Mouse (Mus musculus) left cerebral cortex, postnatal 10 days (tissue): ENCODE results near the gene Reps2. TPM values are rescaled to one million over a fixed set of nuclear protein-coding genes. Genes with fewer than 3 reads are reported as not detected.

Source experiments
- DNase-seq, 2 experiments: peaks; one replicate each; pipeline ENCODE4 v3.0.0; 2021 to 2022; ENCODE audit warnings: low spot score in 2 of 2, mixed read lengths in 1 of 2; ENCODE audit errors: extremely low spot score in 1 of 2
- intact Hi-C: fragments of 180-260 bp; cut with DNase I; formaldehyde crosslinking; loops from one replicate; pipeline ENCODE4 v1.15.1; 2025
- total RNA-seq, 2 experiments: library from RNA; stranded (reverse); gene quantifications; 2 replicates each; pipeline ENCODE4 v1.2.3; 2021

Gene Reps2
- total RNA-seq, 2 experiments from 2014 or later: 84.1 to 89.3 TPM

DNA sequence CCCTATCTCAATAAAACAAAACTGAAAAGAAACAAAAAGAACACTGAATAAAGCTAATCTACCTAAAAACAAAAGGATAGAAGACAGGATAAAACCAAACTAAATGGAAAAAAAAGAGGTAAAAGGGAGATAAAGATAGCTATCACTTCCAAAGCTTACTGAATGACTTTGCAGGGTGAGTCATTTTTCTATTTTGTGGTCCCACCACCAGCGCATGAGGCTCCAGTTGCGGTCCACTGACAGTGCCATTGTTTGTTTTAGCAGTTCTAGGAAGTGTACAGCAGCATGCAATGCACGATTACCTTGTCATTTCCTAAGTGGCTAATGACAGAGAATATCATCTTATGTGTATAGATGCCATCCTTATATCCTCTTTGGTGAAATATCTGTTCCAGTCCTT is 224.0 kb downstream of the Reps2 start:
- no peak for DNase-seq
- intact Hi-C loops: no loop called here

DNA sequence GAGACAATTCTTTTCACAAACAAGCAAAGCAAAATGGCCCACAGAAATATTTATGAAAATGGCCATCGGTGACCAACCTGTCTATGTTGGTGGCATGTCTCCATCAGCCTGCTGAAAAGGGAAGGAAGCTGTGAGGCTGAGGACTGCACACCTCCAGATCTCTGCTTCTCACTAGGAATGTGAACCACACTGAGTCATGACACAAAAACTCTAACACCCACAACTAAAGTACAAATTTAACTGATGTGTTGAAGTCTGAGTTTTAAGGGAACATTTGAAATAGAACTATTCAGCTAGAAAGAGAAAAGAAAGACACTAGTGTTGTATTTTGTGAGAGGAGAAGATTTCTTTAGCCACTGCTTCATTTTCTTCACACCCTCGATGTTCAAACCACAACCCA is 230.3 kb downstream of the Reps2 start:
- DNase-seq: no peak
- intact Hi-C loops: no loop called here

DNA sequence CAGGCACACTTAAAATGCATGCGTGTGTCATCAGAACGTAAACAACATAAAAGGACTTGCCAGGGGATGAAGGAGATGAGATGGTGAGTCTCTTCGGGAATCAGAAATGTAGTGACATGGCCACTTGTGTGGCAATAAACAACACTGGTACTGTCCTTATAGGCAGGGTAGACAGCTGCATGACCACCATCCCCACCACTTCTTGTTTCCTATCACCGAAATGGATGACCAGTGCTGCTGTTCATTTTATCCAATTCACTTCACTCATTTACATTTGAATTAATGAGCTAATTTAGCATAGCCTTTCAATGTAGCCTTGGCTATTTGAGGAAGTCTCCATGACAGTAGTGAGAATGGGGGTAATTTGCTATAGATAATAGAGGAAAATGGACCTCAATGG is 236.2 kb downstream of the Reps2 start:
- intact Hi-C loops: no loop called here

DNA sequence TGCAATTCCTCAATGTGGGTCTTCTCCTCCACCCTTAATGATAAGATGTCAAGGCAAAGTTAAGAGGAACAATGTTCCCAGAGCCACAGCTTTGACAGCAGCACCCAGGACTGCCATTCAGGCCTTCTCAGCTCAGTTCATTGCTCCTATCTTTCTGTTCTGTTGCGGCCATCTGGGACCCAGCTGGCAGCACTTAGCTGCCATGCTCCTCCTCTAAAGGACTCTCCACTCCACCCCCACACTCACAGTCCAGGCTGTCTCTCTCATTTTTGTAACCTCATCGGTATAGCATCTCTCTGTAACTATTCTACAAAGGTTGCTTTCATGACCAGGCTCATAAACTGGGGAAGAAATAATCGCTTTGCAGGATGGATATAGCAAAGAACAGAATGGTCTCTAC is 241.0 kb downstream of the Reps2 start:
- intact Hi-C loops: no loop called here
- DNase-seq: no peak

More for the DNA sequence above, 236.2 kb downstream of the Reps2 start:
- DNase-seq: no peak

- no peak for DNase-seq
- intact Hi-C loops: no loop called here
Observed at GRCm38 (mm10) chrX:162380730-162381129, 262.7 kb downstream of the Reps2 start.

- intact Hi-C loops: no loop called here
- no peak for DNase-seq
Observed at GRCm38 (mm10) chrX:162363206-162363605, 280.2 kb downstream of the Reps2 start.

Other genes starting within 250 kb of the Reps2 start
- 100 to 1,000 TPM; 162 to 163 TPM for gene Rbbp7, start 116.8 kb upstream of the Reps2 start, total RNA-seq
- 10 to 100 TPM; 15.5 to 16.4 TPM for gene Txlng, start 185.8 kb upstream of the Reps2 start, total RNA-seq
- 10 to 100 TPM; 30.0 to 31.8 TPM for gene Syap1, start 244.8 kb upstream of the Reps2 start, total RNA-seq